Mouse (Mus musculus) G1E-ER4 (cell line): ENCODE data around the gene Rbpjl. TPM values are rescaled to one million over a fixed set of nuclear protein-coding genes. Genes with fewer than 3 reads are reported as not detected.

Experiments used
- GATA1 ChIP-seq: IDR thresholded peaks from one replicate; pipeline ENCODE4 v1.8.0; 2012; ENCODE audit warnings: low read length, inconsistent platforms
- polyA plus RNA-seq: library from polyadenylated mRNA; stranded (reverse); fragments of >175 nt; gene quantifications from 2 replicates; pipeline ENCODE4 v1.2.3, GENCODE M21; 2012

The Rbpjl gene
- polyA plus RNA-seq, 1 experiment = not detected

DNA sequence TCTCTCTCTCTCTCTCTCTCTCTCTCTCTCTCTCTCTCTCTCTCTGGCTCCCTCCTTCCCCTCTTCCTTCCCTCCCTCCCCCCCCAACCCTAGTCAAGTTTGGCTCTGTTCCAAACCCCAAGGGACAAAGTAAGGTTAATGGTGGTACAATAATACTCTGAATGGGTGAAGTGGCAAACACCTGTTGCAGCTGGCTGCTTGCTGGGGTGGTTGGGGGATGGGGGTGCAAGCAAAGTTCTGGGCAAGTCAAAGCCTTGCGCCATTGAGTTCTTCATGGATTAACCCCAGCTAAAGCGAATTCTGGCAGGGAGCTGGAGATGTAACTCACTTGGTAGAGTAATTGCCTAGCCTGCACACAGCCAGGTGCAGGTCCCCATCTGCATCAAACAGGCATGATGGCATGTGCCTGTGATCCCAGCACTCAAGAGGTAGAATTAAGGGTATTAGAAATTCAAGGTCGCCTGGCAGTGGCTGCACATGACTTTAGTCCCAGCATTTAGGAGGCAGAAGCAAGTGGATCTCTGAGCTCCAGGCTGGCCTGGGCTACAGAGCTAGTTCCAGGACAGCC, 15.5 kb downstream of the Rbpjl start:
- no peak for TF ChIP-seq GATA1

DNA sequence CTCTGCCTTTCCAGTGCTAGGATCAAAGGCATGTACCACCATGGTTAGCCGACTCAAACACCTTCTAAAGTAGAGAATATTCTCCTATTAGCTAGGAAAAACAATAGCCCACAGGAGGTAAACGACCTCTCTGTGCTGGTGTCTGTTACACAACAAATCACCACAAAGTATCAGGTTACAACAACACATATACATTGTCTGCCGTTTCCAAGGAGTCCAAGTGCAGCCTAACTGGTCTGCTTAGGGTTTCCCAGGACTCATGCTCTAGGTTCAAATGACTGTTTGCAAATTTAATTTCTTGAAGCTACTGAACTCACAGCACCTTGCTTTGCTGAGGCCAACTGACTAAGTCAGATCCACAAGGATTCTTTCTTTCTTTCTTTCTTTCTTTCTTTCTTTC, 16.5 kb downstream of the Rbpjl start:
- no peak for TF ChIP-seq GATA1

GRCm38 (mm10) chr2:164421306-164421705, 18.4 kb downstream of the Rbpjl start:
- no peak for TF ChIP-seq GATA1

DNA sequence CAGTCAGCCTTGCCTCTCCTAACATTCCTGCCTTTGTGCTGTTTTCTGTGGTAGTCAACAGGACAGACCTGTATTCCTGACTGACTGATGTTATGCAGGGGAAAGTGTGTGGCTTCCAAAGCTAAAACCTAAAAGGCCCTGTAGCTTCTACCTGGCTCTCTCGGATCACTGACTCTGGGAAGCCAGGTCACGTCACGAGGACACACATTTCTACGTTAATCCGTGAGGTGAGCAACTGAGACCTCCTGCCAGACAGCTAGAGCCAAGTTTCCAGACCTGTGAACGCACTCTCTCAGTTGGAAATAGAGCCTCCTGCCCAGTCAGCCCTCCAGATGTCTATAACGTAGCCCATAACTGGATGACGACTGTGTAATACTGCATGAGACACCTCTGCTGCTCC, 19.0 kb downstream of the Rbpjl start:
- TF ChIP-seq GATA1 = no peak

DNA sequence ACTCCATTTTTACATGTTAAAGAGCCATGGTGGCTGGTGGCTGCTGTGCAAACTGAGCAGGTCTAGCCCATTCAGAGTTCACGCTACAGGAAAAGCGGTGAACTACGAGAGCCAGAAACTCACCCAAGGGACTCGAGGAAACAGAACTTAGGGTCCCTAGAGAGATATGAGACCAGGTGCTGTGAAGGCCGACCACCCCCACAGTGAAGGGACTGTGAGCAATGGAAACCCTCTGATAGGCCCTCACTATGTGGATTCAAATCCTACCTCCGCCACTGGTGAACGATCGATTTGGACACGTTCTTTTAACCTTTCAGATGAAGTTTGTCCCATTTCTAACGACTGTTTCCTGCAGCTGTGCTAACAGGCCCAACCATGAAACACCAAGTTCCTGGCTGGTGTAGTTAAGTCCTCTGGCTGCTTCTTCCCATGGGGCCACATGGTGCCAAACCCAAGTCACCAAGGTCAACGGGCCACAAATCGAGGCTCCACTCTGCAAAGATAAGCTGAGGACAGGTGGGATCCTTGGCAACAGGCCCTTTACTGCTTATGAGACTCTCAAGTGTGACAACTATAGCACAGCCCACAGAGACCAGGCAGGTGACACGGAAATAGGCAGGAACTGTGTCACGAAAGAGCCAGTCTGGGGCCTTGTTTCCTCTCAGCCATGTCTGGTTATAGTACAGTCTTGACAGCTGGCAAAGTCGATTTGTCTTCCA, 19.9 kb downstream of the Rbpjl start:
- no peak for TF ChIP-seq GATA1

GRCm38 (mm10) chr2:164423464-164423863, 20.5 kb downstream of the Rbpjl start:
- TF ChIP-seq GATA1 = no peak

DNA sequence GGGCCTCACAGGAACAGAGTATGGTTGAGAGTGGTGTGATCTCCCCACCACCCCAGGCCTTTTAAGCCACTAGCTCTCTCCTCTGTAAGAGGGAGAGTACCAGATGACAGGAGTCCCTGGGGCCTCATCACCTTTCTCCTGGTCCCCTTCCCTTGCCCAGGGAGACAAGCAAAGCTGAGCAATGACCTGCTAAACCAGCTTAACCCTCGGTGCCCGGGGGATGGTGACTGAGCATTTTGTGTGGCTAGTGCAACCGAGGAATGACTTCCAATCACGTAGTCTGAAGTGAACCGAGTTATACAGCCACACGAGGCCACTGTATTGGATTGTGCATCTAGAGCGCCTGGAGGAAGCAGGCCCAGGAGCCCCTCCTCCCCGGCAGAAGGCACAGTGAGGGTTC, 21.5 kb downstream of the Rbpjl start:
- no peak for TF ChIP-seq GATA1

DNA sequence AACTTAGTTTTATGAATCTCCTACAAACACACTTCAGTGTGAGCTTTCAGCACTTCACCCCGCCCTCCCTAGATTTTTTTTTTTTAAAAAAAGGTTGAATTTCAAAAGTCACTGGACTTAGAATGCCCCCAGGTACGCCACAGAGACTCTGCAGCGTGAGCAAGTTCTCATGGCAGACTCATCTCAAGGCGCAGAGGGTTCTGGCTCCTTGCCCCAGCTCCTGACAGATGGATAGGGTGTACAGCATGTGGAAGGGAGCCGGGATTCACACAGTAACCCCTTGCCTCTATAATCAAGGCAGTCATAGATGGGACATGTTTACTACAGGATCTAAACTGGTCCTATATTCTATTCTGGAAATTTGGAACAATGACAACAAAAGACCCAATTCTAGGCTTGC, 22.5 kb downstream of the Rbpjl start:
- no peak for TF ChIP-seq GATA1

- no peak for TF ChIP-seq GATA1
Observed at GRCm38 (mm10) chr2:164426121-164426520, 23.2 kb downstream of the Rbpjl start.

DNA sequence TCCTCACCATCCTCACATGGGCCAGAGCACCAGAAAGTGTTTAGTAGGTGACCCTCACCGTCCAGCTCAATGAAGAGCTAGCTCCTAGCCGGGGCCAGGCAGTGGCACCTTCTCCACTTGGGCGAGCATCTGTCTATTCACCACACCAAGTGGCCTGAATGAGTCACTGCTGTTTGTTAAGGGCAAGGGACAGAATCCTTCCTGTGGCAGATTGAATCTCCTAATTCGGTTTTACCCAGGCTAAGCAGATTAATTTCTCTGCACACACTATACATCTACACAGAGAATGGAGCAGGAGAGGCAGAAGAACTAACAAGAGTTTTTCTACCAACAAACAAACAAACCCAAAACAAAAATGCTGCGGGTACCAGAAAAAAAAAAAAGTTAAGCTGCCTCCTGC, 24.0 kb downstream of the Rbpjl start:
- TF ChIP-seq GATA1 = no peak

- TF ChIP-seq GATA1 = no peak
Observed at GRCm38 (mm10) chr2:164428451-164428850, 25.5 kb downstream of the Rbpjl start.

DNA sequence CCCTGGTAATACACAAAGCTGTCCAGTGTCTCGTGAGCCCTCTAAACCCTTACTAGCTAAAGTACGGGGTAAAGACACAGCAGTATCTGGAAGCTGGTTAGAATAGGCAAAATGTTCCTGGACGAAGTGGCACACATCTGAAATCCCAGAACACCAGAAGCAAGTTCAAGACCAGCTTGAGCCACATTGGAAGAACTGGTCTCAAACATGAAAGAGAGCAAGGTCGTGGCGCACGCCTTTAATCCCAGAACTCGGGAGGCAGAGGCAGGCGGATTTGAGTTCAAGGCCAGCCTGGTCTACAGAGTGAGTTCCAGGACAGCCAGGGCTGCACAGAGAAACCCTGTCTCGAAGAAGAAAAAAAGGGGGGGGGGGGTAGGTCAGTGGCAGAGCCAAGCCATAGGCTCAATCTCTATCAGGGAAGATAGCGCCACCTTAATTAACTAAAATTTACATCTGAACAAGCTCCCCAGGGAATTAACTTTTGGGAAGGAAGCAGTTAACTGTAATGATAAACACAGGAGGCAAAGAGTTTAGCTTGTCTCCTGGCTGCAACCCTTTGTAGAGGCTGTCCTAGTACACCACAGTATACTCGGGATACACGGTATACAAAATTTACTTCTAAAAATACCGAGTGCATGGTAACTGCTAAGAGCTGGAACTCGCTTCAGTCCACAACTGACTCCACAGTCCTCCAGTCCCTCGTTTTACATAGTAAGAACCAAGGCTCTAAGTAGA, 27.1 kb downstream of the Rbpjl start:
- no peak for TF ChIP-seq GATA1

GRCm38 (mm10) chr2:164430697-164431096, 27.8 kb downstream of the Rbpjl start:
- no peak for TF ChIP-seq GATA1

DNA sequence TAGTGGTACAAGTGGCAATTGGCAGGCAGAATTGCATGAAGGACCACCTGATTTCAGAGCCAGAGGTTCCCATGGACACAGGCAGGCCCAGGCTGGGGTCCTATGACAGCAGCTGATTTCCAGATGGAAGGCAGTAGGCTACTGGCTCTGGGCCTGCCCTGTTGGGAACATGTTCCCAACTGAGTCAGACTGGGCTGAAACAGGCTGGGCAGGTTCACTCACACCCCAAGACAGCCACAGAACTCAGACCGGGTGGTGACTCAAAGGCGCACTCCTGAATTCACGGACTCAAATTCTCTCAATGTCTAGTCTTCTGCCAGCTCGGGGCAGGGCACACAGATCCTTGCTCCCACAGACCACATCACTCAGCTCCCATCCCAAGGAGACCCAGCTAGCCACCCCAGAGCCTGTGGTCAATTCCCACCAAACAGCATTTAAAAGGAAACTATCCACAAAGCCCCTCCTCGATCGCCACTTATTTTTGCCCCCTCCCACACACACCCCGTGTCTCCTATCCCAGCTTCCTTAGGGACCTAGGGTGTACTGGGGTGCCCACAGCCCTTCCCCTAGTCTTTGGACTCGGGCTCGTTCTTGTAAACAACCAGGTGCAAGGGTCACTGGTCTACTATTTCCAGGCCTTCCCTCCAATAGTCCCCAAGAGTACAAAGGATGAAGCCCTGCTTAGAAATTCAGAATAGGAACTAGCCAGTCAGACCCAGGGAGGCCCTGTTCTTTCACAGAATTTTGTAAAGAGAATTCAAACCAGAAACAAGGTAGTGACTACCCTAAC, 28.9 kb downstream of the Rbpjl start:
- TF ChIP-seq GATA1 = no peak

DNA sequence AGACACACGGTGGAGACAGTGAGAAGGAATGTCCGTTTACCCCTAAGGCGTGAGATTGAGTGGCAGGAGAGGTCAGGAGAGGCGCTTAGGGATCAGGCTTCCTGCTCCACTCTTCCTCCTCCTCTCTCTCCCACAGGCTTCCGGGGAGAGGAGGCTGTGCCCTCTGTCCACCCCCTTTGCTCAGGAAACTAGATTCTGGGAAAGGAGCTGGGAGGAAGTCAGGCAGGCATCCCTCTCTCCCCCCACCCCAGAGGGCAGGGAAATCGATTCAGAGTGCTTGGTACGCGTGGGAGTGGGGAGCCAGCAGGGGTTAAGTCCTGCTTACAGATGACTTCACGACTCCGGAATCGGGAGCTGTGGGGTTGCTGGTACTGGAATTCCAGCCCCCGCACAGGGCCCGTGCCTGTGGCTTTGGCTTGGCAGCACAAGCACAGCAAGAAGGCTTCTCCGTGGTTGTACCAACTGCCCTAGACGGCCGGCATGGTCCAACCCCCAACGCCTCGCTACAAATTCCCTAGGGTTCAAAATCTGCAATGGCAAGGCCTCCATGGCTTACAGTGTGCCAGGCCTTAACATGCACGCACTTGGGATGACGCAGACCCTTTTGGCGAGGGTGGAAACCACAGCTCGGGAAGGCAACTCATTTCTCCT, 29.7 kb downstream of the Rbpjl start:
- TF ChIP-seq GATA1 = no peak
